Mouse (Mus musculus) heart, embryonic 16.5 days (tissue): ENCODE results near the gene Sc5d. TPM values are rescaled to one million over a fixed set of nuclear protein-coding genes. Genes with fewer than 3 reads are reported as not detected.

Experiments used
- ATAC-seq: fragments of 200-750 bp; cut with Nextera tagmentation; replicated peaks from 2 replicates; pipeline ENCODE4 v1.8.0; 2017; ENCODE audit warnings: moderate number of reproducible peaks; ENCODE audit not compliant: insufficient read depth, low FRiP score; ENCODE audit errors: extremely low read depth
- H3K27ac ChIP-seq: fragments of 300-500 bp; sonication (generic); 2 replicates; pipeline ENCODE4 v1.5.1; 2014; ENCODE audit warnings: mild to moderate bottlenecking, low read length, control low read depth, moderate library complexity
- H3K27me3 ChIP-seq: fragments of 300-500 bp; sonication (generic); 2 replicates; pipeline ENCODE4 v1.6.1; 2014; ENCODE audit warnings: low read length, mixed read lengths; ENCODE audit not compliant: control insufficient read depth, insufficient read depth
- H3K36me3 ChIP-seq: fragments of 300-500 bp; sonication (generic); 2 replicates; pipeline ENCODE4 v1.6.1; 2014; ENCODE audit not compliant: control insufficient read depth, insufficient read depth
- H3K4me1 ChIP-seq: fragments of 300-500 bp; sonication (generic); 2 replicates; pipeline ENCODE4 v1.6.1; 2014; ENCODE audit warnings: low read length, mixed read lengths; ENCODE audit not compliant: control insufficient read depth, insufficient read depth
- H3K4me2 ChIP-seq: fragments of 300-500 bp; sonication (generic); 2 replicates; pipeline ENCODE4 v1.6.1; 2014; ENCODE audit warnings: low read depth, mild to moderate bottlenecking, control low read depth, low read length
- H3K4me3 ChIP-seq: fragments of 300-500 bp; sonication (generic); 2 replicates; pipeline ENCODE4 v1.5.1; 2014; ENCODE audit warnings: mild to moderate bottlenecking, control low read depth, low read length
- H3K9ac ChIP-seq: fragments of 300-500 bp; sonication (generic); 2 replicates; pipeline ENCODE4 v1.6.1; 2014; ENCODE audit warnings: low read length, control low read depth
- H3K9me3 ChIP-seq: fragments of 300-500 bp; sonication (generic); replicated peaks from 2 replicates; pipeline ENCODE4 v1.6.1; 2016; ENCODE audit warnings: low read length; ENCODE audit not compliant: control insufficient read depth
- WGBS: fragments of 180-500 bp; shearing (Covaris S2); extraction: QIAGEN DNeasy Blood & Tissue Kit; methylation state at CpG from one replicate; pipeline ENCODE4 v1.1.7; 2014; 5-methylcytosine and 5-hydroxymethylcytosine counted together
- polyA plus RNA-seq: library from polyadenylated mRNA; unstranded; fragments of >200 nt; fragmentation: Nextera tagmentation; extraction: Ambion mirVana; gene quantifications from 2 replicates; pipeline ENCODE4 v1.2.1, GENCODE M21; 2015

The Sc5d gene
- polyA plus RNA-seq, 1 experiment from 2014 or later, result 27.4 TPM

- no peaks in the 10 kb centered on the region for H3K27me3 ChIP-seq
- H3K4me1 ChIP-seq, result no peaks in the 10 kb centered on the region
- WGBS, result 90% methylated on average over 3 of the region's 3 CpGs
- H3K9me3 ChIP-seq, result no peaks in the 10 kb centered on the region
- no peak overlapping the region for H3K4me2 ChIP-seq
- H3K36me3 ChIP-seq, result no peaks in the 10 kb centered on the region
- no peak overlapping the region for H3K9ac ChIP-seq
- ATAC-seq, result no peak
- H3K27ac ChIP-seq, result no peak overlapping the region
- H3K4me3 ChIP-seq, result no peak overlapping the region
These were observed 6.6 kb upstream of the Sc5d start for GRCm38 (mm10) chr9:42270617-42271016.

GRCm38 (mm10) chr9:42270081-42270480 lies 6.0 kb upstream of the Sc5d start:
- 76% methylated on average over 5 of the region's 5 CpGs for WGBS
- ATAC-seq, result no peak

GRCm38 (mm10) chr9:42268371-42268770 lies 4.3 kb upstream of the Sc5d start:
- no peaks in the 10 kb centered on the region for H3K9me3 ChIP-seq
- H3K4me2 ChIP-seq, result no peak overlapping the region
- no peaks in the 10 kb centered on the region for H3K36me3 ChIP-seq
- H3K27ac ChIP-seq, result no peak overlapping the region
- no peak overlapping the region for H3K4me3 ChIP-seq
- peaks cover 7% of the 10 kb centered on the region for H3K4me1 ChIP-seq
- no peak for ATAC-seq
- H3K9ac ChIP-seq, result no peak overlapping the region
- no peaks in the 10 kb centered on the region for H3K27me3 ChIP-seq
- WGBS, result 70% methylated on average over 5 of the region's 5 CpGs

More at GRCm38 (mm10) chr9:42270081-42270480, 6.0 kb upstream of the Sc5d start:
- H3K9ac ChIP-seq, result no peak overlapping the region
- no peaks in the 10 kb centered on the region for H3K4me1 ChIP-seq
- no peak overlapping the region for H3K4me3 ChIP-seq
- H3K4me2 ChIP-seq, result no peak overlapping the region
- no peaks in the 10 kb centered on the region for H3K36me3 ChIP-seq
- H3K27me3 ChIP-seq, result no peaks in the 10 kb centered on the region
- H3K27ac ChIP-seq, result no peak overlapping the region
- no peaks in the 10 kb centered on the region for H3K9me3 ChIP-seq

- Histone ChIP-seq H3K36me3 (no peaks in the 10 kb centered on the region), H3K4me2 (no peak overlapping the region), H3K9ac (no peak overlapping the region), H3K27me3 (no peaks in the 10 kb centered on the region), H3K4me1 (peaks cover 10% of the 10 kb centered on the region), H3K4me3 (no peak overlapping the region), H3K27ac (no peak overlapping the region), H3K9me3 (no peaks in the 10 kb centered on the region)
- WGBS, result 82% methylated on average over 4 of the region's 4 CpGs
- ATAC-seq, result no peak
These were observed 1.3 kb upstream of the Sc5d start for GRCm38 (mm10) chr9:42265309-42265708.

GRCm38 (mm10) chr9:42263709-42264111 lies 346 bp downstream of the Sc5d start:
- Histone ChIP-seq H3K4me1 (peaks cover 10% of the 10 kb centered on the region), H3K9ac (peak overlapping the region; percentile 80), H3K27me3 (no peaks in the 10 kb centered on the region), H3K36me3 (no peaks in the 10 kb centered on the region), H3K9me3 (no peaks in the 10 kb centered on the region), H3K4me2 (peak overlapping the region; percentile 73), H3K27ac (no peak overlapping the region), H3K4me3 (peak overlapping the region; percentile 77)
- WGBS, result under 1% methylated on average over 18 of the region's 18 CpGs
- ATAC-seq, result peak; percentile 40

GRCm38 (mm10) chr9:42260481-42260880 lies 3.6 kb downstream of the Sc5d start:
- WGBS, result 85% methylated on average over 5 of the region's 5 CpGs
- H3K4me2 ChIP-seq, result no peak overlapping the region
- H3K4me3 ChIP-seq, result no peak overlapping the region
- H3K9ac ChIP-seq, result no peak overlapping the region
- peaks cover 10% of the 10 kb centered on the region for H3K4me1 ChIP-seq
- H3K36me3 ChIP-seq, result peaks cover 10% of the 10 kb centered on the region; the same call in 1 of the 2 replicates
- ATAC-seq, result no peak
- no peak overlapping the region for H3K27ac ChIP-seq
- H3K9me3 ChIP-seq, result no peaks in the 10 kb centered on the region
- H3K27me3 ChIP-seq, result no peaks in the 10 kb centered on the region

GRCm38 (mm10) chr9:42249112-42249511 lies 14.9 kb downstream of the Sc5d start:
- no peaks in the 10 kb centered on the region for H3K4me1 ChIP-seq
- WGBS, result 70% methylated on average over 6 of the region's 6 CpGs
- H3K27ac ChIP-seq, result no peak overlapping the region
- H3K9me3 ChIP-seq, result no peaks in the 10 kb centered on the region
- H3K9ac ChIP-seq, result no peak overlapping the region
- no peaks in the 10 kb centered on the region for H3K27me3 ChIP-seq
- no peak overlapping the region for H3K4me2 ChIP-seq
- no peaks in the 10 kb centered on the region for H3K36me3 ChIP-seq
- no peak for ATAC-seq
- no peak overlapping the region for H3K4me3 ChIP-seq

GRCm38 (mm10) chr9:42246688-42247087 lies 17.4 kb downstream of the Sc5d start:
- no peaks in the 10 kb centered on the region for H3K9me3 ChIP-seq
- H3K9ac ChIP-seq, result no peak overlapping the region
- H3K27ac ChIP-seq, result no peak overlapping the region
- H3K36me3 ChIP-seq, result no peaks in the 10 kb centered on the region
- H3K4me2 ChIP-seq, result no peak overlapping the region
- WGBS, result 78% methylated on average over 6 of the region's 6 CpGs
- no peaks in the 10 kb centered on the region for H3K4me1 ChIP-seq
- no peaks in the 10 kb centered on the region for H3K27me3 ChIP-seq
- H3K4me3 ChIP-seq, result no peak overlapping the region
- no peak for ATAC-seq

GRCm38 (mm10) chr9:42244173-42244572 lies 19.9 kb downstream of the Sc5d start:
- no peaks in the 10 kb centered on the region for H3K27me3 ChIP-seq
- no peaks in the 10 kb centered on the region for H3K9me3 ChIP-seq
- H3K4me3 ChIP-seq, result no peak overlapping the region
- WGBS, result 64% methylated on average over 5 of the region's 5 CpGs
- H3K4me1 ChIP-seq, result peaks cover 3% of the 10 kb centered on the region
- no peak for ATAC-seq
- no peak overlapping the region for H3K4me2 ChIP-seq
- no peaks in the 10 kb centered on the region for H3K36me3 ChIP-seq
- H3K9ac ChIP-seq, result no peak overlapping the region
- H3K27ac ChIP-seq, result no peak overlapping the region

- WGBS, result 73% methylated on average over 3 of the region's 3 CpGs
These were observed 23.0 kb downstream of the Sc5d start for GRCm38 (mm10) chr9:42241021-42241420.

More at GRCm38 (mm10) chr9:42241021-42241420, 23.0 kb downstream of the Sc5d start:
- peaks cover 3% of the 10 kb centered on the region for H3K4me1 ChIP-seq
- H3K9me3 ChIP-seq, result no peaks in the 10 kb centered on the region
- H3K4me2 ChIP-seq, result no peak overlapping the region
- no peak overlapping the region for H3K9ac ChIP-seq
- H3K36me3 ChIP-seq, result no peaks in the 10 kb centered on the region
- no peak overlapping the region for H3K27ac ChIP-seq
- H3K27me3 ChIP-seq, result no peaks in the 10 kb centered on the region
- ATAC-seq, result no peak
- H3K4me3 ChIP-seq, result no peak overlapping the region
